Mouse (Mus musculus): Measurements from ENCODE around the gene Atp1a1. TPM values are rescaled to one million over a fixed set of nuclear protein-coding genes. Genes with fewer than 3 reads are reported as not detected.

Atp1a1 gene
- polyA plus RNA-seq, 1 experiment = 58.4 TPM

DNA sequence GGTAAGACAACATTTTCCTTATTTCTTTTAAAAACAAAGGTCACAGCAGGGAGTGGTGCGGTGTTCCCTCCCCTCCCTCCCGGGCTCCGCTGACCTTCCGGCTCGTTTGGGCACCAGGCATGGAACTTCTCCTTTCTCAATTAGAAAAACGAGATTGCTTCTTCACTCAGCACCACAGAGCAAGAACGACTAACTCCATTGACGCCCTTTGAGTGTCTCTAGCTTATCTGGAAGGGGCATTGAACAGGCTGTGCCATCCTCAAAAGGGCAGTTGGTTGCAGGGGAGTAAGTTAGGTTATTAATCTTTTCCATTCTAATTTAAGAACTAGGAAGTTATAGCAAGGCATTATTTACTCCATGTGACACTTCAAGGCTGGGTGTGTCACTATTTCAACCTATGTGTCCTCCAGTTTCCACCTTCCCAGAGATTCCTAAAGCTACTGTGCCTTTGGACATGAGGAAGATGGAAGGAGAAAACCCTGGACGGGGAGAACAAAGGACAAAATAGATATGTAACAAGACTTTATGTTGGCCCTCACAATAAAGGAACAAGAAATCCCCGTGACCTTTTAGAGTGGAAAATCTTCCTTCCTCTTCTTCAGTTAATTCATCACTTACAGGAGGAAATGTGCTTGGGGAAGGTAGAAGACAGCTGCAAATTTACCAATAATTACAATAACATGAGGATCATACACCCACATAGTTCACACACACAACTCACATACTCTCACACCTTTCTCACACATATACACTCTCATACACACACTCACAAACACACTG, 7.0 kb downstream of the Atp1a1 start:
- Histone ChIP-seq H3K27me3 (ENCODE audit: control insufficient read depth) (no peaks in the 10 kb centered on the region), H3K4me3 (replicated peaks) (no peak overlapping the region), H3K36me3 (ENCODE audit: control insufficient read depth) (peaks cover 62% of the 10 kb centered on the region), H3K4me1 (ENCODE audit: control insufficient read depth) (peaks cover 52% of the 10 kb centered on the region), H3K9me3 (ENCODE audit: control insufficient read depth, low read length) (no peaks in the 10 kb centered on the region)
- TF ChIP-seq GATA1 (IDR thresholded peaks at IDR 0.05; ENCODE audit: low read length) (no peak), TAL1 (IDR thresholded peaks at IDR 0.05; ENCODE audit: low read length) (no peak)

GRCm38 (mm10) chr3:101596686-101597085, 7.8 kb downstream of the Atp1a1 start:
- H3K36me3 ChIP-seq (ENCODE audit: control insufficient read depth) = peaks cover 68% of the 10 kb centered on the region
- peaks cover 44% of the 10 kb centered on the region for H3K4me1 ChIP-seq (ENCODE audit: control insufficient read depth)
- H3K4me3 ChIP-seq (replicated peaks) = no peak overlapping the region
- no peaks in the 10 kb centered on the region for H3K9me3 ChIP-seq (ENCODE audit: control insufficient read depth, low read length)
- no peaks in the 10 kb centered on the region for H3K27me3 ChIP-seq (ENCODE audit: control insufficient read depth)
- TF ChIP-seq GATA1 (IDR thresholded peaks at IDR 0.05; ENCODE audit: low read length) (no peak), TAL1 (IDR thresholded peaks at IDR 0.05; ENCODE audit: low read length) (no peak)

GRCm38 (mm10) chr3:101595866-101596630, 8.4 kb downstream of the Atp1a1 start:
- peaks cover 73% of the 10 kb centered on the region for H3K36me3 ChIP-seq (ENCODE audit: control insufficient read depth)
- H3K9me3 ChIP-seq (ENCODE audit: control insufficient read depth, low read length) = no peaks in the 10 kb centered on the region
- no peaks in the 10 kb centered on the region for H3K27me3 ChIP-seq (ENCODE audit: control insufficient read depth)
- TF ChIP-seq TAL1 (IDR thresholded peaks at IDR 0.05; ENCODE audit: low read length) = no peak
- TF ChIP-seq GATA1 (IDR thresholded peaks at IDR 0.05; ENCODE audit: low read length) = no peak
- H3K4me3 ChIP-seq (replicated peaks) = no peak overlapping the region
- H3K4me1 ChIP-seq (ENCODE audit: control insufficient read depth) = peaks cover 39% of the 10 kb centered on the region

DNA sequence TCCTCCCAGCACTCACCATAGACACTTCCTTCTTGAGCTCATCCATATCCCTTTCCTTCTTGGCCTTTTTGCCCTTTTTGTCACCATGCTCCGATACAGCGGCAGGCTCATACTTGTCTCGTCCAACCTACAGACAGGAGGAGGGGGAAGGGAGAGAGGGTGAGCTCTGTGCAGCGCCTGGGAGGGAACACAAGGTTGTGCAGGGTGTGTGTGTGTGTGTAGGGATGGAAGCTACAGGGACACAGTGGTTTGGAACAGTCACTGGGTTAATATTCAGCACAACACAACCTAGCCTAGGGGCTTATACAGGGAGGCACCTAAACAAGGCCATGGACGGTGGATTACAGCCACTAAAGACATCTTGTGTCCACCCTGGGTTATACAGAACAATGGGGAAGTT, 9.5 kb downstream of the Atp1a1 start:
- Histone ChIP-seq H3K36me3 (ENCODE audit: control insufficient read depth) (peaks cover 83% of the 10 kb centered on the region), H3K9me3 (ENCODE audit: control insufficient read depth, low read length) (no peaks in the 10 kb centered on the region), H3K27me3 (ENCODE audit: control insufficient read depth) (no peaks in the 10 kb centered on the region), H3K4me3 (replicated peaks) (no peak overlapping the region), H3K4me1 (ENCODE audit: control insufficient read depth) (peaks cover 36% of the 10 kb centered on the region)
- TF ChIP-seq GATA1 (IDR thresholded peaks at IDR 0.05; ENCODE audit: low read length) (no peak), TAL1 (IDR thresholded peaks at IDR 0.05; ENCODE audit: low read length) (no peak)

- Histone ChIP-seq H3K36me3 (ENCODE audit: control insufficient read depth) (peaks cover 90% of the 10 kb centered on the region), H3K27me3 (ENCODE audit: control insufficient read depth) (no peaks in the 10 kb centered on the region), H3K4me3 (replicated peaks) (no peak overlapping the region), H3K4me1 (ENCODE audit: control insufficient read depth) (peaks cover 21% of the 10 kb centered on the region), H3K9me3 (ENCODE audit: control insufficient read depth, low read length) (no peaks in the 10 kb centered on the region)
- TF ChIP-seq TAL1 (IDR thresholded peaks at IDR 0.05; ENCODE audit: low read length) = no peak
- TF ChIP-seq GATA1 (IDR thresholded peaks at IDR 0.05; ENCODE audit: low read length) = no peak
These were observed 11.2 kb downstream of the Atp1a1 start for GRCm38 (mm10) chr3:101593266-101593651.

DNA sequence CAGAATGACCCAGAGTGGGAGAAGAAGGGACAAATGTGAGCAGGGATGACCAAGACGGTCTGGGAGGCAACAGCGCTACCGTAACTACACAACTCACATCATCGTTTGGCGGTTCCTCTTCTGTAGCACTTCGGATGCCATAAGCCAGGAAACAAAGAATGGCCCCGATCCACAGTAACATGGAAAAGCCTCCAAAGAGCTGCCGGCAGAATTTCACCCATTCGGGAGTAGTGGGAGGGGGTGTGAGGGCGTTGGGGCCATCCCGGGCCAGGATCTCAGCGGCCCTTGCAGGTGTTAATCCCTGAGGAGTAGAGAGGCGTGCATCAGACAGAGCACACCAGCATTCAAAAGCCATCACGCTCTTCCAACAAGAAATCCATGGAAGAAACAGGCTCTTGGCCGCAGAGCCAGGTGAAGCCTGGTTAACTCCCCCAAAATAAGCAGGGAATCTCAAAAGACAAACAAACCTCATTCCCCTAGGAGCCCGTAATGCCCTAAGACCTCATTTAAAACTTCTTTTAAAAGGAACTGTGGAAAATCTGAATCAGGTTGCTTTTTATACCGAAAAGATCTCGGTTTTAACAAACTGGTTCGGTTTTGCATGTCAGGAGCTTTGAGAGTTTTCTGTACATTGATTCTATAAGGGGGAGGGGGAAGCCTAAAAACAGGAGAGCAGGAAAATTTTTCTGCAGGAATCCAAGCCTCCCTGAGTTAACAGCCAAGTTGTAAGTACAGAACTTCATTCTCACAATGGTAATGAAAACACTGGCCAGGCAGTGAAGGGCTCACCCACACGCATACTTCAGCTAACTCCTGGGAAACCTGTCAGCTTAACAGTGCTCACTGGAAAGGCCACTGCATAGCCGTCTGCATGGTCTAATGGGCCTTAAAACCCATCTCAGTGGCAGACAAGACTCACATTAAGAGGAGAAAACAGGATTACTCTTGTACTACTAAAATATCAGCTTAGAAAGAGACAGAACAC, 11.9 kb downstream of the Atp1a1 start:
- no peaks in the 10 kb centered on the region for H3K27me3 ChIP-seq (ENCODE audit: control insufficient read depth)
- no peaks in the 10 kb centered on the region for H3K9me3 ChIP-seq (ENCODE audit: control insufficient read depth, low read length)
- H3K4me3 ChIP-seq (replicated peaks) = no peak overlapping the region
- no peak for TF ChIP-seq GATA1 (IDR thresholded peaks at IDR 0.05; ENCODE audit: low read length)
- TF ChIP-seq TAL1 (IDR thresholded peaks at IDR 0.05; ENCODE audit: low read length) = no peak
- H3K4me1 ChIP-seq (ENCODE audit: control insufficient read depth) = peaks cover 14% of the 10 kb centered on the region
- H3K36me3 ChIP-seq (ENCODE audit: control insufficient read depth) = peaks cover 96% of the 10 kb centered on the region

- Histone ChIP-seq H3K4me1 (ENCODE audit: control insufficient read depth) (no peaks in the 10 kb centered on the region; the same call in 1 of the 2 replicates), H3K27me3 (ENCODE audit: control insufficient read depth) (no peaks in the 10 kb centered on the region), H3K9me3 (ENCODE audit: control insufficient read depth, low read length) (no peaks in the 10 kb centered on the region), H3K36me3 (ENCODE audit: control insufficient read depth) (peaks cover 100% of the 10 kb centered on the region), H3K4me3 (replicated peaks) (no peak overlapping the region)
- TF ChIP-seq TAL1 (IDR thresholded peaks at IDR 0.05; ENCODE audit: low read length) = no peak
- no peak for TF ChIP-seq GATA1 (IDR thresholded peaks at IDR 0.05; ENCODE audit: low read length)
These were observed 14.1 kb downstream of the Atp1a1 start for GRCm38 (mm10) chr3:101590380-101590779.

GRCm38 (mm10) chr3:101588299-101588698, 16.2 kb downstream of the Atp1a1 start:
- H3K27me3 ChIP-seq (ENCODE audit: control insufficient read depth) = no peaks in the 10 kb centered on the region
- H3K4me1 ChIP-seq (ENCODE audit: control insufficient read depth) = no peaks in the 10 kb centered on the region; the same call in 1 of the 2 replicates

More at GRCm38 (mm10) chr3:101588299-101588698, 16.2 kb downstream of the Atp1a1 start:
- peaks cover 100% of the 10 kb centered on the region for H3K36me3 ChIP-seq (ENCODE audit: control insufficient read depth)
- H3K4me3 ChIP-seq (replicated peaks) = no peak overlapping the region
- H3K9me3 ChIP-seq (ENCODE audit: control insufficient read depth, low read length) = no peaks in the 10 kb centered on the region
- no peak for TF ChIP-seq TAL1 (IDR thresholded peaks at IDR 0.05; ENCODE audit: low read length)
- no peak for TF ChIP-seq GATA1 (IDR thresholded peaks at IDR 0.05; ENCODE audit: low read length)
